Mouse (Mus musculus) heart, postnatal 25 days (tissue): ENCODE measurements around the gene Pgap2. TPM values are rescaled to one million over a fixed set of nuclear protein-coding genes. Genes with fewer than 3 reads are reported as not detected.

Experiments
- DNase-seq: peaks from one replicate; pipeline ENCODE4 v3.0.0; 2022; ENCODE audit warnings: low spot score
- intact Hi-C: fragments of 180-260 bp; cut with DNase I; formaldehyde crosslinking; loops from one replicate; pipeline ENCODE4 v1.15.1; 2025
- total RNA-seq, 2 experiments: library from RNA; stranded (reverse); gene quantifications; 2 replicates each; pipeline ENCODE4 v1.2.3; 2021

Pgap2 gene
- total RNA-seq, 2 experiments from 2014 or later = 58.8 to 68.0 TPM

- DNase-seq = no peak
- intact Hi-C loops = no loop called here
These were observed 23.1 kb downstream of the Pgap2 start for GRCm38 (mm10) chr7:102233059-102233458.

- intact Hi-C loops = no loop called here
- no peak for DNase-seq
These were observed 28.8 kb downstream of the Pgap2 start for GRCm38 (mm10) chr7:102238686-102239286.

DNA sequence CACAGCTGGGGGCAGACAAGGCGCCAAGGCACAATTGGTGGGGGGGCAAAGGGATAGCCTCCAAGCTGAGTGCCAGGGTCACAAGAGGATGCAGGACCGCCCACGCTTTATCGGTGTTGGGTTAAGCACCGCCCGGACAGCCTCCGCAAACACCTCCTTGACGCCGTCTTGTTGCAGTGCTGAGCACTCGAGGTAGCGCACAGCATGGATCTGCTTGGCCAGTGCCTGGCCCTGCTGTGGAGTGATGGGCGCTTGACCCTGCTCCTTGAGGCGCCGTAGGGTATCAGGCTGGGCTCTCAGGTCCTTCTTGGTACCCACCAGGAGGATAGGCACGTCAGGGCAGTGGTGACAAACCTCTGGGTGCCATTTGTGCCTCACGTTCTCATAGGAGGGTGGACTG is 29.6 kb downstream of the Pgap2 start:
- intact Hi-C loops = no loop called here

DNA sequence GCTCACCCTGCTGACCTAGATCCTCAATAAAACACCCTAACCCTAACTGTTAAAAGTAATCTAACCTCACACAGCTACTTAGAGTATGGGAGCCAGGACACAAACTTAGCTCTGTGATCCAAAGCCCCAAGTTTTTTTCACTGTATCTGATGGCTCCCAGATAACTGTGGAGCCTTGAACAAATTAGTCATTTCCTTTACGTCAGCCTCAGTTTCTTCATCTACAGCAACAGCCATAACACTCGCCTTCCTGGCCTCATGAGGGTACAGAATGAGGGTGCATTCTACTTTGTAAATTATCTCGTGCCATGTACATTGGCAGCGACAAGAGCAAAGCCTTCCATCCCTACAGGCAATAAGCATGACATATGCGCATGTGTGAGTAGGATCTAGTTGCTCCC is 32.4 kb downstream of the Pgap2 start:
- no peak for DNase-seq
- intact Hi-C loops = no loop called here

More for the DNA sequence above, 29.6 kb downstream of the Pgap2 start:
- DNase-seq = no peak

GRCm38 (mm10) chr7:102242917-102243316 is 32.9 kb downstream of the Pgap2 start:
- intact Hi-C loops = no loop called here
- DNase-seq = no peak

GRCm38 (mm10) chr7:102243870-102244269 is 33.9 kb downstream of the Pgap2 start:
- no peak for DNase-seq
- intact Hi-C loops = no loop called here

GRCm38 (mm10) chr7:102244782-102245535 is 35.0 kb downstream of the Pgap2 start:
- peak; percentile 65 for DNase-seq
- intact Hi-C loops = loop anchor here (5.0 kb wide), 1 partner anchor 33 kb away; the partner anchor contains the start of genes Nup98 and Pgap2

DNA sequence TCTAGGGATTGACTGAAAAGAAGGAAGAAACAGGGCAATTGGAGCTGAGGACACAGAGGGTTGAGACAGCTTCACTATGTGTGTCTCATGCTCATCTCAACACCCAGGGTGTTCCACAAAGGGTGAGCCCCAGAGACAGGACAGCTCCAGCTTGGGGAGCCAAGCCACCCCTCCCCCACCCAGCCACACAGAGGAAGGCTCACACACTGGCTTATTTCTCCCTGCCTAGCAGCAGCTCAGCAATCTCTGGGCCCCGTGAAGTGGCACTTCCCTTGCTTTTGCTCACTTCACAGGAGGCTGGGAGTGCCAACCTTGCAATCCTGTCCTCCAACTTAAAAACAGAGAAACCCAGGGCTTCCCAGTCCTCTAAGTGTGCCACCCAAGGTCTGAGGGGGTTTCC is 35.8 kb downstream of the Pgap2 start:
- DNase-seq = no peak

DNA sequence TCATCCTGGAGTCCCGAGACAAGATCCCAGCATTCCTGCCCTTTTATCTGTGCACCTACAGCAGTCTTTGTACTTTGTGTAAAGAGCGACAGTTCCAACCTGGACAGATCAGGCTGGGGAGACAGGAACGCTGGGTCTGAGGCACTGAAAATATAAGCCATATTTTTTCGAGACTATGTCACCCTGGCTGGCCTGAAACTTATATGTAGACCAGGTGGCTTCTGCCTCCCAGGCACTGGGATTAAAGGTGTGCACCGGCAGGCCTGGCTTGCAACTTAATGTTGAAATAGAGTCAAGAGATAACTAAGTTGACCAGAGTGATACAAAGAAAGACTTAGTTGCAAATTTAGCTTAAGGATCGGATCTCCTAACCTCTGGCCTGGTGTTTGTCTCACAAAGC is 36.3 kb downstream of the Pgap2 start:
- DNase-seq = no peak
- intact Hi-C loops = loop anchor here (5.0 kb wide), 1 partner anchor 34 kb away; the partner anchor contains the start of genes Nup98 and Pgap2

More for the DNA sequence above, 35.8 kb downstream of the Pgap2 start:
- intact Hi-C loops = loop anchor here (5.0 kb wide), 1 partner anchor 33 kb away; the partner anchor contains the start of genes Nup98 and Pgap2

- intact Hi-C loops = loop anchor here (5.0 kb wide), 1 partner anchor 35 kb away; the partner anchor contains the start of genes Nup98 and Pgap2
- DNase-seq = no peak
These were observed 37.2 kb downstream of the Pgap2 start for GRCm38 (mm10) chr7:102246956-102247797.

DNA sequence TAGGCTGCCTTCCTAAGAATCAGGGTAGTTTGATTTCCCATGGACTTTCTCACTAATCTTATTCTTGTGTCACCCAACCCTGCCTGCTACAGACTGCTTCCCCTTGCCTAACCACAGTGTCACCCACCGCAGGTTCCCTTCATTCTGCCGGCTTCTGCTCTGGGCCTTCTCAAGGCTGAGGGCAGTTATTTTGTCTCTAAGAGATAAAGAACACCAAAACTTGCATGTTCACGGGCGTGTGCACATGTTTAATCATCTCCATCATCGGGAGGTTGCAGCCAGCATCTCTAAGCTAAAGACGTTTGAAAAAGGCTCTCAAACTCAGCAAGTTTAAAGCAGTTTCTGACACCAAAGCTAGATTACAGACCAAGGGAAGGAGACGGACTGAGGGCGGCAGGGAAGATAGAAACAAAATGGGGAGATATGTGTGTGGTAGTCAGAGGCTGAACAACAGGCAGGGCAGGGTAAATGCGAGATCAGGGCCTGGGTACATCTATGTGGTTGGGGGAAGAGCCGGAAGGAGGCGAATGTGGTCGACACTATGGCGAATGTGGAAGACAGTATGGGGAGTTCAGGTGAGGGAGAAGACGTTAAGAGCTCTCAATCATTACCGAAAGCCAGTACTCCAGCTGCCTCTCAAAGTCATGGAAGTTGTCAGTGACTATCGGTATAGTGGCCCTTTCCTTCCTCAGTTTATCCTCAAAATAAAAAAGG is 38.8 kb downstream of the Pgap2 start:
- intact Hi-C loops = loop anchor here (5.0 kb wide), 1 partner anchor 37 kb away; the partner anchor contains the start of genes Nup98 and Pgap2
- DNase-seq = no peak

DNA sequence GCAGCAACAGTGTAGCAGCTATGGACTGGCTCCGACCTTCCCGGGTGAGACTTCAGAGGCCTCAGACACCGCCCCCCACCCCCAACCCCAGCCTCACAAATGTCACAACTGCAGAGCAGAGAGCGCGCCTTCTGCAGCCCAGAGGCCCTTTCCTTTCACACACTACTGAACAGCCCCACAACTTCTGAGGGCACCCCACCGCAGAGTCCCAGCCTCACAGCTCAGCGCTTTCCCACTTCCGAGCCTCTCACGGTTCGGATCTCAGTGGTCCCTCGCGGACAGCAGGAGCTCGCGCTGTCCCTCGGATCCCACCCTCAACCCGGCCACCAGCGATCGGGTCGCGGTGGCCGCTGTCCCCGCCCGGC is 39.5 kb downstream of the Pgap2 start:
- no peak for DNase-seq
- intact Hi-C loops = loop anchor here (5.0 kb wide), 1 partner anchor 37 kb away; the partner anchor contains the start of genes Nup98 and Pgap2

DNA sequence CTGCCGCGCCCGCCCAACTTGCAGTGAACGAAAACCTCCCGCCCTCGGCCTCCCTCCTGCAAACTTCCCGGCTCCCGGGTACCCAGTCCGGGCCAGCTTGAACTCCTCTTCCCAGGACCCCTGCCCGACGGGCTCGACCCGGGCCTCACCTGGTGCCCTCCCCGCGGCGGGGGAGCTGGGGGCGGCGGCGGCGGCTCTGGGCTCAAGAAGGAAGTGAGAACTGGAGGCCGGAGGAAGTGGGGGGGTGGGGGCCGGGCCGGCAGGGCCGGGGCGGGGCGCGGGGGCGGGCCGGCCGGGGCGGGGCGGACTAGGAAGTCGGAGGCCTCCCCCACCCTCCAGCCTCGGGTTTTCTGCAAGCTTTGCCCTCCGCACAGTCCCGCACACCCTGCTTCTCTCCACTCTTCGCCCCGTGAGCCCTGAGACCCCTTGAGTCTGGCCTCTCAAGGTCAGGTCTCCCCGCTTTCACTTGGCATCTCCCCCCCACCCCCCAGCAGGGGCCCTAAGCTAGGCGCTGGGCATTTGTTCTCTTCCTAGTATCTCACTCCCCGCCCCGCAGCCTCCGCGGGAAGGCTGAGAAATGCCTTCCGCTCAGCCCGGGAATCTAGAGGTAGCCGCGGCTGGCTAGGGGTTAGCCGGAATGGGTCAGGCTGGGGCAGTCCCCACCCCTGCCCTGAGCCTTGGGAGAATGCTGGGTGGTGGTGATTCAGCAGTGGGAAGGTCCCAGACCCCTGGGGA is 40.1 kb downstream of the Pgap2 start:
- DNase-seq = peak; percentile 69
- intact Hi-C loops = loop anchor here (1.0 to 10.0 kb wide), 4 partner anchors 28 to 595 kb away; partner anchors contain the start of genes Nup98 and Pgap2

DNA sequence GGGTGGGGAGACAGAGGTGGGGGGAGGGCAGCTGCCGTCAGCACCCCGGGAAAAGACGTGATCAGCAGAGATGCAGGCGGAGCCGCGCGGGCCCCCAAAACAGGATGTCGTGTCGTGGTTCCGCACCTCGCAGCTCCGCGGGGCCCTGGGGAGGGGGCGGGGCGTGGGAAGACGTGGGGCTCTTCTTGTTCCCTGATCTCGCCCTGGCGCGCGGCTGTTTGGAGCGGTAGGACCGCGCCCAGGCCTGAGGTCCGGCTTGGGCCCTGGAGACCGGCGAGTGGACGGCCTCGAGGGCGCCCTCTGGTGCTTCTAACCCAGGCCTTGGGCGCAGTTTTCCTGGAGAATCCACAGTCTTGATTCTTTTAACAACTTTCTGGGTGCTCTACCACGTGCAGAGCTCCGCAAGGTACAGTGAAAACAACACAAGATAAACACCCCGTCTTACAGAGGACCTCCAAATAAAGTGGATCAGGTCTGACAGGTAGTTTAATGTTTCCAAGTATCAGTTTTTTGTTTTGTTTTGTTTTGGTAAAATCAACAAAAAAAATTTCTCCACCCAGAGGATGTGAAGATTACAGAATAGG is 40.7 kb downstream of the Pgap2 start:
- peak; percentile 95 for DNase-seq
- intact Hi-C loops = loop anchor here (1.0 to 10.0 kb wide), 3 partner anchors 28 to 596 kb away; no protein-coding TSS in a partner anchor

DNA sequence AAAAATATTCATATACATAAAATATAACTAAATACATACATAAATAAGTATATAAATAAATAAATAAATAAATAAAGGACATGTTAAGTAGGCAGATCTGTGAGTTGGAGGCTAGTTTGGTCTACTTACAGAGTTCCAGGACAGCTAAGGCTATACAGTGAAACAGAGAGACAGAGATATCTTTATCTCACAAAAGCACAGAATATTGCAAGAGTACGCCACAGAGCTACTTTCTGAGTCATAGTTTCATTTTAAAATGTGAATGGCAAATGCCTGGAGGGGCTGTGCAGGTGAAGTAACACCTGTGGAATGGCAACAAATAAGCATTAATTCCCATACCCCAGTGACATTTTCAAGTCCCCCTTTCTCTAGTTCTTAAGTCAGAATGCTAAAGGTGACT is 43.6 kb downstream of the Pgap2 start:
- intact Hi-C loops = loop anchor here (10.0 kb wide), 1 partner anchor 599 kb away; no protein-coding TSS in a partner anchor
- no peak for DNase-seq

- no peak for DNase-seq
- intact Hi-C loops = loop anchor here (10.0 kb wide), 1 partner anchor 601 kb away; no protein-coding TSS in a partner anchor
These were observed 45.9 kb downstream of the Pgap2 start, which contains the start of gene Rhog for GRCm38 (mm10) chr7:102255954-102256353. TSS of gene Rhog (minus strand) at chr7:102256054.

DNA sequence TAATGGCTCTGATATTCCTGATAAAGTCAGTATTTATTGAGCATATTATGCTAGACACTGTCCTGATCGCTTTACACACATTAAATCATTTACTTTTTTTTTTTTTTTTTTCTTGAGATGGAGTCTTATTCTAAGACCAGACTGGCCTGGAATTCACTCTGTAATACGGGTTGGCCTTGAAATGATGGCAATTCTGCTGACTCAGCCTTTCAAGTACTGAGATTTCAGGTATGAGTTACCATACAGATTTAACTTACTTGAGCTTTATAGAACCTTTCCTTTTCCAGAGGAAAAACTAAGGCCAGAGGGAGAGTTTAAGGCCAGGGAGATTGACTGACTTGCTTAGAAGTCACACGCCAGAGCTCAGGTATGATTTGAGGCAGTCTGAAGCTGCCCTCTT is 46.6 kb downstream of the Pgap2 start:
- DNase-seq = no peak
- intact Hi-C loops = loop anchor here (10.0 kb wide), 1 partner anchor 602 kb away; no protein-coding TSS in a partner anchor

GRCm38 (mm10) chr7:102258189-102258588 is 48.2 kb downstream of the Pgap2 start:
- intact Hi-C loops = loop anchor here (1.0 to 10.0 kb wide), 2 partner anchors 159 to 603 kb away; no protein-coding TSS in a partner anchor
- DNase-seq = peak; percentile 42
